Mouse (Mus musculus) bone marrow, adult 2 months (tissue): ENCODE measurements at regions not wholly inside any gene's neighbourhood (a gene's known extent, or its start where the extent isn't known, plus 50 kb on each side); places are given as distances from the start of the nearest gene placed in this dataset.
"Not testable (repeated sequence)": the region's sequence is repeated elsewhere in the genome, so short reads cannot be mapped to it uniquely, and the experiment has no call there.

Experiments
- H3K27ac ChIP-seq: fragments of 200-500 bp; 2 replicates; pipeline ENCODE4 v1.5.1; 2012; ENCODE audit warnings: low read depth, mild to moderate bottlenecking, control low read depth, inconsistent platforms, low read length; ENCODE audit not compliant: control insufficient read depth, poor library complexity, insufficient read depth
- H3K4me1 ChIP-seq: fragments of 200-500 bp; 2 replicates; pipeline ENCODE4 v1.6.1; 2011; ENCODE audit warnings: low read length; ENCODE audit not compliant: control insufficient read depth, insufficient read depth
- H3K4me3 ChIP-seq: fragments of 200-500 bp; replicated peaks from 2 replicates; pipeline ENCODE3; 2011; ENCODE audit warnings: mild to moderate bottlenecking, low read depth, low read length, control low read depth; ENCODE audit not compliant: control insufficient read depth
- CTCF ChIP-seq: fragments of 200-500 bp; IDR thresholded peaks from 2 replicates; pipeline ENCODE4 v1.5.1; 2011; ENCODE audit warnings: low read length, control low read depth; ENCODE audit not compliant: control insufficient read depth, insufficient read depth
- POLR2A ChIP-seq: fragments of 200-500 bp; IDR thresholded peaks from 2 replicates; pipeline ENCODE4 v1.6.1; 2011; ENCODE audit warnings: low read depth, mild to moderate bottlenecking, control low read depth, low read length, borderline replicate concordance; ENCODE audit not compliant: control insufficient read depth
- WGBS: fragments of 180-500 bp; shearing (Covaris S2); methylation state at CpG from one replicate; pipeline ENCODE4 v1.1.7; 2018; 5-methylcytosine and 5-hydroxymethylcytosine counted together

GRCm38 (mm10) chr17:31772201-31772820, 83.3 kb downstream of the Sik1 start:
- no peak overlapping the region for H3K27ac ChIP-seq
- 84% methylated on average over 9 of the region's 9 CpGs for WGBS

GRCm38 (mm10) chr17:31773882-31774281, 81.7 kb downstream of the Sik1 start:
- not testable (repeated sequence) for H3K27ac ChIP-seq, H3K4me1 ChIP-seq, H3K4me3 ChIP-seq
- peak; percentile 47; the same call in 1 of the 2 replicates for TF ChIP-seq CTCF

More at GRCm38 (mm10) chr17:31772201-31772820, 83.3 kb downstream of the Sik1 start:
- TF ChIP-seq CTCF (no peak), POLR2A (no peak)
- H3K4me3 ChIP-seq = no peak overlapping the region
- H3K4me1 ChIP-seq = no peaks in the 10 kb centered on the region; the same call in 1 of the 2 replicates

- Histone ChIP-seq H3K4me3 (no peak overlapping the region), H3K27ac (no peak overlapping the region), H3K4me1 (peaks cover under 1% of the 10 kb centered on the region; the same call in 1 of the 2 replicates)
- TF ChIP-seq CTCF = no peak
- no peak for TF ChIP-seq POLR2A
- 90% methylated on average over 4 of the region's 5 CpGs for WGBS
Measured at GRCm38 (mm10) chr17:31775037-31775436, 80.6 kb downstream of the Sik1 start.

- 92% methylated on average over 3 of the region's 3 CpGs for WGBS
- Histone ChIP-seq H3K27ac (no peak overlapping the region), H3K4me1 (peaks cover 3% of the 10 kb centered on the region; the same call in 1 of the 2 replicates), H3K4me3 (no peak overlapping the region)
- TF ChIP-seq CTCF (no peak), POLR2A (no peak)
Measured at GRCm38 (mm10) chr17:31775966-31776365, 79.6 kb downstream of the Sik1 start.

- 63% methylated on average over 9 of the region's 9 CpGs for WGBS
- Histone ChIP-seq H3K27ac (no peak overlapping the region), H3K4me3 (no peak overlapping the region), H3K4me1 (peaks cover 3% of the 10 kb centered on the region; the same call in 1 of the 2 replicates)
- TF ChIP-seq CTCF (no peak), POLR2A (no peak)
Measured at GRCm38 (mm10) chr17:31776949-31777607, 78.5 kb downstream of the Sik1 start.

- no peak overlapping the region for H3K27ac ChIP-seq
- TF ChIP-seq CTCF = no peak
- H3K4me3 ChIP-seq = no peak overlapping the region
- peaks cover 3% of the 10 kb centered on the region; the same call in 1 of the 2 replicates for H3K4me1 ChIP-seq
- WGBS = 71% methylated on average over 5 of the region's 5 CpGs
Measured at GRCm38 (mm10) chr17:31777751-31778150, 77.9 kb downstream of the Sik1 start.

GRCm38 (mm10) chr17:31779466-31779865, 76.1 kb downstream of the Sik1 start:
- 74% methylated on average over 3 of the region's 3 CpGs for WGBS
- TF ChIP-seq POLR2A (no peak), CTCF (no peak)
- Histone ChIP-seq H3K27ac (no peak overlapping the region), H3K4me1 (peaks cover 3% of the 10 kb centered on the region; the same call in 1 of the 2 replicates), H3K4me3 (no peak overlapping the region)

GRCm38 (mm10) chr17:31782251-31782650, 73.4 kb downstream of the Sik1 start:
- Histone ChIP-seq H3K27ac (no peak overlapping the region), H3K4me3 (no peak overlapping the region), H3K4me1 (peaks cover 3% of the 10 kb centered on the region; the same call in 1 of the 2 replicates)
- 77% methylated on average over 6 of the region's 6 CpGs for WGBS
- TF ChIP-seq POLR2A (no peak), CTCF (no peak)
